Mouse (Mus musculus) left cerebral cortex, postnatal 36 days (tissue): ENCODE measurements around the gene Perp. TPM values are rescaled to one million over a fixed set of nuclear protein-coding genes. Genes with fewer than 3 reads are reported as not detected.

Source experiments
- DNase-seq, 2 experiments: peaks; one replicate each; pipeline ENCODE4 v3.0.0; 2021 to 2022; ENCODE audit warnings: low spot score in 2 of 2, mixed read lengths in 1 of 2
- intact Hi-C: fragments of 180-260 bp; cut with DNase I; formaldehyde crosslinking; loops from one replicate; pipeline ENCODE4 v1.15.1; 2025
- total RNA-seq, 2 experiments: library from RNA; stranded (reverse); gene quantifications; 2 replicates each; pipeline ENCODE4 v1.2.3; 2021

Perp gene
- total RNA-seq, 2 experiments from 2014 or later = 4.4 to 4.6 TPM

DNA sequence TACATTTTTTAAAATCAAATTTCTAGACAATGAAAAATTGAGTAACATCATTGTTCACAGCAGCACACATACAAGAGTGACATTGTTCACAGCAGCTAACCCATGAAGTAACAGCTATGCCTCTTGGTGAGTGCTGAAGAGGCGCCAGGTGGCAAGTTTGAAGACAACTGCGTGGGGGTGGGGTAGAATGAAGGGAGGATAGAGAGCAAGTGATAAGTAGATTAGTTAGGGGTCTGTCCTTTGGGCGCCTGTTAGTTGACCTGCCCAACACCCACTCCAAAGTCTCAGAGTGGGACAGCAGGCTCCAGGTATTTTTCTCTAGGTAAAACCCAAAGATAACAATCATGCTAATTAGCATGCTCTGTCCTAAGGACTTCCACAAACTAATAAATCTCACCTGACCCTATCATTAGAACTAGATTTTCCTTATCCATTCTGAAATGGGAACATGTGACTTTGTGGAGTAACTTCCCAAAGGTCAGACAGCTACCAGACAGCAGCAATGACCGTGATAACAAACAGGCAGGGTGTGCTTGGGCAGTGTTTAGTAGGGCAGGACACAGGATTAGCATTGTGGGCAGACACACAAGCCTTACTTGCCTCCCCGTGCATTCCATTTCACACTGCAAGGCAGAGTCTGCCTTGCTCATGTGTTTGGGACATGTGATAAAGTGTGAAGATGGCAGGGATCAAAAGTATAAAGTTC is 15.5 kb downstream of the Perp start:
- DNase-seq = no peak
- intact Hi-C loops = no loop called here

DNA sequence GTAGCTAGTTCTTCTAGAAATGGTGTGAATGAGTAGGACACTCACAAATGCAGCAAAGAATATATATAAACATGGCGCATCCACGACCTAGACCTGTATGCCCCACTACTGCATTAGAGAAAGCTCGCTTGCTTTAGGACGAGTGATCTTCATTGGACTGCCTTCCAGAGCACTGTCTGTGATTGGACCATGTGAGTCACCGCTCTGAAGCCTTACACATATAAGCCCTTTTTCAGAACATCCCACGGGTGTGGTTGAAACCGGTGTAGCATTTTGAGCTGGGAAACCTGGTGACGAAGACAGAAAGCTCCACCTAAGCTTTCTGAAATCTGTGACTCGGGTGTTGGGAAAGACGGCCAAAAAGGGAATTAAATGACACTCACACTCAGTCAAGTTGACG is 16.0 kb downstream of the Perp start:
- intact Hi-C loops = no loop called here
- DNase-seq = no peak

DNA sequence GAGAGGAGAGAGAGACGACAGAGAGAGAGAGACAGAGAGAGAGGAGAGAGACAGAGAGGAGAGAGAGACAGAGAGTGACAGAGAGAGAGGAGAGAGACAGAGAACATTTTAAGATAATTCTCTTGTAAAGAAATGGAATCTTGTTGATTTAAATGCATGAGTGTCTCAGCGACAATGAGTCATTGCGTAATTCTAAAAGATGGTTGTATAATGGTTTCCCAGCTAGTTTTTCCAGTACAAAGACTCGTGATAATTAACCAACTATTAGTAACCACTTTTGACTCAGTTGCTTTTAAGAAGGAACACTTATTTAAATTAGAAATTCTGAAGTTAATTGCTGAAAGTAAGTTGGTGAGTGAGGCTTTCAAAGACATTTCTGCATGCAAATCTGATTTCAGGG is 16.6 kb downstream of the Perp start:
- no peak for DNase-seq
- intact Hi-C loops = no loop called here

DNA sequence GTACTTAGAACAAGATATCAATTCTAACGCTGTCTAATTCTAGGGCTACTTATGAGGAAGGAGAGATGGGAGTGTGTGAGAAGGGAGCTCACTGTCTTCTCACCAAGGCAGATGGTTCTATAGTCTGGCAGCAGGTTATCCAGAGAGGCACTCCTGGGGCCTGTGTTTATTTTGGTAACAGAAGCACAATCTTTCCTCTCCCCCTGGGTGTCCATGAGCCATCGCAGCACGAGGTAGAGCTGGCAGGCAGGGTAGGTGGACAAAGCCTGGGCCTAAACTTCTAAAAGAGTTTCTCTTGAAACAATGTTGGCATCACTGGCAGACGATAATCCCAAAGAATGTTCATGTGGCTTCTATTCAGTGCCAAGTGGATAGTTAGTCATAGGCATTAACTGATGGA is 18.5 kb downstream of the Perp start:
- intact Hi-C loops = no loop called here
- no peak for DNase-seq

DNA sequence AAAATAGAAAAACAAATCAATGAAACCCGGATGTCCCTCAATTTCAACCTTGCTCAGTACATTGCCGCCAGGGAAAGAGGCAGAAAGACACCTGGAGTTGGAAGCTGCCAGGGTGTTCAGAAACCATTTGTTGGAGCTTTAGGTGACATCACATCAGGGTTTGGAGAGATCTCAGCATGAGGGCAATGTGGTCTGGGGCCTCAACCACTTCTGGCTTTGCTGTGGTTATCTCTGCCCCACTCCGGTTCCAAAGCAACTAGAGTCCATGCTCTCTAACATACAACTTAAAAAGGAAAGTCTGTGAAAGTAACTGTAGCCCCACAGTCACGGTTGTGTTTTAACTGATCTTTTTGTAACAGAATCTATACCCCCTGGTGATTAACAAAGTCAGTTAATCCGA is 19.9 kb downstream of the Perp start:
- DNase-seq = no peak
- intact Hi-C loops = no loop called here

DNA sequence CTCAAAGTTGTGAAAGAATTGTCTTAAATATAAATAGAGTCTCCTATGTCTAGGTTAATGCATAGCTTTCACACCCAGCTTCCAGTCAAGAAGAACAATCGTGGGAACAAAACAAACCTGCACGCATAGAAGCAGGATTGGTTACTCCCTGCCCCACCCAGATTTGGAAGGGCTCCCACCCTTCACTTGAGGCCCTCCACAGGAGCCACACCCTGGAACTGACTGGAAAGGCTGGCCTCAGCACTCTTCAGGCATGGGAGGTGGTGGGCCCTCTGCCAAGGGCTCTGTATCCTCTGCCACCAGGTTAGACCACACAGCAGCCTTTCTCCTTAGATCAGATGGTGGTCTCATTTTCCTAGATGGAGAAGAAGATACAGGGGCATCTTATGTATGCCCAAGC is 26.2 kb downstream of the Perp start:
- no peak for DNase-seq

DNA sequence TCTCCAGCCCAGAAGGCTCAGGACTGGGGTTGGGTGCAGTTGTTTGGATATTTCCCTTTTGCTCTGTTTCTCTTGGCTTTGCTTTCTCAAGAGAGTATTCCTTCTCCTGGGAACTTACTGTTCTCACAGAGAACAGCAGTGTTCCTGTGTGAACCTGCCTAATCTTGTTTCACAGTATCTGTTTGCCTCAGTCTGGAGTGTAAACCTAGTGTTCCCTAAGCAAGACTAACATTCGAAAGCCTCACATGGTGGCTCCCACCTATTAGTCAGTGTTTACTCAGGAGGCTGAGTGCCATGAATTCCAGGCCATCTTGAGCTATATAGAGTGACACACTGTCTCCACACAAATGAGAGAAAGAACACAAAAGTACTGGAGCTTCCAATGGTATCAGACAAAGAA is 31.4 kb downstream of the Perp start:
- intact Hi-C loops = no loop called here
- no peak for DNase-seq

More for the DNA sequence above, 26.2 kb downstream of the Perp start:
- intact Hi-C loops = no loop called here

DNA sequence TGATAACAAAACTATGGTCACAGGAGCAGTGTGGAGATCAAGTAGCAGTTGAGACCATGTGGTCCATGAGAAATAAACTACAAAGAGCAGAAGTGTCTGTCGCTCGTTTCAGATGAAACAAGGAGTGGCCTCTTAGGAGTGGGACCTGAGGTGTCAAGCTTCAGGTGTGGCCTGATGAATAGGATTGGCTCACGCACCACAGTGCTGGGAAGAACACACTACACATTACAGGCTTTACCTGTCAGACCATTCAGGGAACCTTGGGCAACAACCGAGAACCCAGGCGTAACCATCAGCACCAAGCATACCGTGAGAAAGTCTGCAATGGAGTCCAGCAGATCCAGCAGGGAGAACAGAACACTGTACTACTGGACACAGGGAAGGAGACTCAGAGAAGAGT is 33.3 kb downstream of the Perp start:
- intact Hi-C loops = no loop called here
- no peak for DNase-seq

DNA sequence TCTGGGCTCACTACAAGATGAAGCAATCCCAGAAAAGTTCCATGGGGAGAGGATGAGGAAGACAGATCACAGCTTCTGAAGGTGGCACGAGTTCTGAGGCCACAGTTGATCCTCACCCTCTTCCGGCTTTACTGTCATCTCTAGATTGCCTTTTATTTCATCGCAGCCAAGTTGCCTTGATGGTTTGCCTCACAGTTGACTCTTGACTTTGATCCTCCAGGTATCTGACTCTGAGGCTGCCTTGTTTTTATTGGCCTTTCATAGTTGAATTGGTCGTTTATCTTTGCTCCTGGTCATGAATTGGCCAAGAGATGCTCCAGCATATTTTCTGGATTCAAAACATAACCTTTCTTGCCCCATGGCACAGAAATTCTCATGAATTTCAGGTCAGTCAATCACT is 34.3 kb downstream of the Perp start:
- DNase-seq = no peak
- intact Hi-C loops = no loop called here

DNA sequence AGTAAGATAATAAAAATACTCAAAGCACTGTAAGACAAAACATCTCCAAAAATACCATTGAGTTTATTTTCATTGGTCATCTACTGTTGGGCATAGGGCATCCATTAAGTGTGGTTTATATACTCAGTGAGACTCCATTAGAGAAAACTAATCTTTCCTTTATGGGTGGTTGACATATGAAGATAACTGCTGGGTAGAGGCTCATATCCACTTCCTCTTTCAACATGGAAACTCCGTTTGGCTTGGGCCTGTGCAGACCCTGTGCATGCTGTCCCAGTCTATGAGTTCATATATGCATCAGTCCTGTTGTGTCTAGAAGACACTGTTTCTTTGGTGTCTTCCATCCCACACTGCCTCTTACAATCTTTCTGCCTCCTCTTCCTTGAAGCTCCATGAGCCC is 34.9 kb downstream of the Perp start:
- intact Hi-C loops = no loop called here
- DNase-seq = no peak

DNA sequence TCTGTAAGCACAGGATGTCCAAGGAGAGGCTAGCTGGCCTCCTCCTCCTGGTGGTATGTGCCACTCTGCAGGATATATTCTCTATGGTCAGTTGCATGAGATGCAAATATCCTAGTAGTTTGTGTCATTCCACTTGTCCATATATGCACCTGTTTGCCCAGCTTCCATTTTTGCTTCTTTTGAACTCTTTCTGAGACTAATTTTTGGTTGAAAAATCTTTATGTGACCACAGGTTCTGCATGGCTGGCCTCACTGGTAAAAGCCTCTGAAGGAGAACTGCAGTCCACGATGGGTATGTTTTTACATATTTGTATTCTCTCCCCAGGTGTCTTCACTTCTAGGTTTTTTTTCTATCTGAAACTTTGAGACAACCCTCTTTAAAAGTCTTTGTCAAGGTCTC is 37.4 kb downstream of the Perp start:
- intact Hi-C loops = no loop called here
- DNase-seq = no peak

DNA sequence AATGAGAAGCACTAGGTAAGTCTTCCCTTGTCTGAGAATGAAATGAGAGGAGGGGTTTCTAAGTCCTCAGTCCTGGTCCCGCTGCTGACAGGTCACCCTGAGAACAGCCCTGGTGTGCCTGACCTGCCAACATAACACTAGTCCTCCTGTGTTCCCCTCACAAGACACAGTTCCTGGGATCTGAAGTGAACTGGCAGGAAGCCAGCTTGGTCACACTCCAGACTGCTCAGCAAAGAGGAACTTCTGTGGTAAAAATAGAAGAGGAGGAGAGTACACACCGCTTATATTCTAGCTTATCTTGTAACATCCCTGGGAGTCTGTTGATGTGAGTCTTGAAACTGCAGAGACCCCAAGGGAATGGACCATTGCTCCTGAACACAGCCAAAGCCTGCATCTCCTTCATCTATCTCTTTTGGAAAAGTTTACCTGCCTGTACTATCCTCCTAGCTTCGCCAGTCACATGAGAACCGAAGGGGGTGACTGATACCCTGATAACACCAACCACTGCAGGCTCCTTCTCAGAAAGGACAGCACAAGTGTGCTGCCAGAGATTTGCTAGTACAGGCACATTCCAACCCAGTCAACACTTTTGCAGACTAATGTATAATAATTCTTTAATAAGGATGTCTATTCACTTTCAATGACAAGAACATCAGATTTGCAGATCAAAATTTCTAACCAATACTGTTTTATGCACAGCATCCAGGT is 42.3 kb downstream of the Perp start:
- peak; percentile 33 to 62 for DNase-seq
- intact Hi-C loops = no loop called here

DNA sequence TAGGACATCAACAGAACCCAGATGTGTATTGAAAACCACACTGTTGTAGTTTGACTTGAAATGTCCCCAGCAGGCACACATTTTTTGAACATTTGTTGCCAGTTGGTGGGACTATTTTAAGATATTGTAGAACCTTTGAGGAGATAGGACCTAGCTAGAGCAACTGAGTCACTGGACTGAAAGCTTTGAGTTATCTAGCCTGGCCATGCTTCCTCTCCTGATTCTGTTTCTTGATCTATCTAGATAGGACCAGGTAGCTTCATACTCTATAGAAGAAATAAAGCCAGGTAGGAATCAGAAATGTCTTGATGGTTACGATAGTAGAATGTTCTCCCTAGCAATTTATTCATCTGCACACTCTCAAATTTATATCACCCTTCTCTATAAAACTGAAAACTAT is 43.9 kb downstream of the Perp start:
- intact Hi-C loops = no loop called here

DNA sequence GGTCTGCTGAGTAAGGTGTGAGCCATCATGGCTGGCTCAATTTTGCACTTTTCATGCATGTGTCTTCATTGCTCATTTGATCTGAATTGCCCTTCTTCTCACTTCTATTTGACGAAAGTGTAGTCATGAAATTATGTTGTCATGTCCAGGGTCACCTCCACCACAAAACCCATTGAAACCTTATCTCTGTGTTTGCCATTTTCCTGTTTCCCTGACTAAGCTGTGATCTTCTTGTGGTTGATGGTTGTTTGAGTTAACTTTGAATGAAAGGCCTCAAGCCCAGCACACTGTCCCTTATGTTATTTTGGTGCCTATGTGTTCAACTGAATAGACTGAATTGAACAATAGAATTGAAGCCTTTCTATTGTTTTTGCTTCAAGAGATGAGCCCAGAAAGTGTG is 44.4 kb downstream of the Perp start:
- DNase-seq = no peak
- intact Hi-C loops = no loop called here

More for the DNA sequence above, 43.9 kb downstream of the Perp start:
- DNase-seq = no peak

DNA sequence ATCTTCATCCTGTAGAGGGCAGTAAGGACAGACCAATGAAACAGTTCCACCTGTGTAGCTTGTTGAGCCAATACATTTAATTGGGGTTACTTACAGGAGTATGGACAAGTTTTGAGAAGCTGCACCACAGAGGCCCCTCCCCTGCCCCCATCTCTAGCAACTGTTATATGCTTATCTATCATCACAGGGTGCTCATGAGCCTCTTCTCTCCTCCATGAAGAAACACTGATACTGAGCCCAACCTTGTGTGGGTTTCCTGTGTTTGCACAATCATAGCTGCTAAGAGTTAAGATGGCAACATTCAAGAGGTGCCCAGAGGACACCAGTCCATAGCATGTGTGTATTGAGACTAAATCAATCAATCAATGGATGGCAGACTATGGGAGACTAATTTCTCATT is 46.3 kb downstream of the Perp start:
- intact Hi-C loops = no loop called here
- DNase-seq = no peak

DNA sequence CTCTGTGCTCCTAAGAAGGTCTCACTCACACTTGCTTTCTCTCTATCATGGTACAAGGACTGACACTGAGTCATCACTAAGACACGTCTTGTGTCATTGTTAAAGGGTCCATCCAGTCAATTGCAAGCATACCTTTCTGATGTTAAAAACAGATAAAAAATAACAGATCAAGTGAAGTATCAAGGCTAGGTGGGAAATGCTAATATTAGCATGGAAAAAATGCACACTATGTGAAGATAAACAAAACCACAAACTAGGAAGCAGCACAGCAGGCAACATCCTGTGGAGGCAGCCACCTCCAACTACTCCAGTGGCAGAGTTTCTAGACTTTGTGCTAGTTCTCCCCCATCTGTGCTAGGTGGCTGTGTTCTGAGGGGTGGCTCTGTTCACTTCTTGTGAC is 47.3 kb downstream of the Perp start:
- DNase-seq = no peak

DNA sequence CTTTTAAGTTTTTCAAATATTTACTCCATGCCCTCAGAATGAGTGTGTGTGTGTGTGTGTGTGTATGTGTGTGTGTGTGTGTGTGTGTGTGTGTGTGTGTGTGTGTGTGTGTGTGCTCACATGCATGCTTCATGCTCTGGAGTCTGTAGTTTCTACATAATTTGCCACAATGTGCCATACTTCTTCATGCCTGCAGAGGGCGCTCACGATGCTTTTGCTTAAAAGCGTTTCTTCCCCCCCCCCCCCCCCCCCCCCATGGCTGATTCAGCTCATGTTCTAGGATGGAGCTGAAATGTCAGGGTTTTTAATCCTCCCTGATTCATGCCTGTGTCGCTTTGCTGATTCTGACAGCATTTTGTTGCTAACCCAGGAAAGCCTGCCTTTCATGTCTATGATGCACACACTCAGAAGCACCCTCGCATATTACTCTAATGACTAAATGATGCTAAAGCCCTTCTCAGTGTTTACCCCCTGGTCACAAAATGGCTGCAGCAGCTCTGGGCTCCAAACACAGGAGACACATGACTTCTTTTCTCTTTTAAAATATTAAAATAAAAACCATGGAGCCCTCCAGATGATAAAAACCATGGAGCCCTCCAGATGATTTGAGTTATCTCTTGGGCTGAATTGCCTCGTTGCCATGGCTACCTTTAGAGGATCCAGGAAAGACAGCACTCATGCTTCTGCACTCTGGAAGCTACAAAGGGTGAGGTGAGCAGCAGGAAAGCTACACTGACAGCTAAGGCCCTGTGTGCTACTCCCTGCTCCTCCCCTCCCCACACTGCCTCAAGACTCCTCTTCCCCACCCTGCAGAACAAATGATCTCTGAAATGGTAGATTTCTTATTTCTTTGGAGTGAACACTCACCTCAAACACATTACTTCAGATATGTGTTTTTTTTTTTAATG is 49.7 kb downstream of the Perp start:
- intact Hi-C loops = no loop called here
- DNase-seq = no peak

More for the DNA sequence above, 47.3 kb downstream of the Perp start:
- intact Hi-C loops = no loop called here

DNA sequence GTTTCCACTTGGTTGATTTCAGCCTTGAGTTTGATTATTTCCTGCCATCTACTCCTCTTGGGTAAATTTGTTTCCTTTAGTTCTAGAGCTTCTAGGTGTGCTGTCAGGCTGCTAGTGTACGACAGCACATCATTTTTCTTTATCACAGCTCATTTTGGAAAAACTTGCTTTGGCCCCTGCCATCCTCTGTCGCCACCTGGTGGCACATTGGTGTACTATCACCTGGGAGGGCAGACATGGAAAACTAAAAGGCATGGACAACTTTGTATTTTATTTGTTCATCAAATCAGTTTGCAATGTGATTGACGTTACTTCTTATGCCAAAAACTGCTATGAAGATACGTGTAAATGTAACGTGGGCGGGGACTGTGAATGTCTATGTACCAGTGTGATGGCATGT is 59.3 kb downstream of the Perp start:
- intact Hi-C loops = loop anchor here (10.0 kb wide), 1 partner anchor 339 kb away; no protein-coding TSS in a partner anchor
- DNase-seq = peak in 1 of 2 experiments; percentile 22
